Mouse (Mus musculus): Measurements from ENCODE around the gene Crocc2. TPM values are rescaled to one million over a fixed set of nuclear protein-coding genes. Genes with fewer than 3 reads are reported as not detected.

The Crocc2 gene
- polyA plus RNA-seq, 1 experiment from 2014 or later = 3.7 TPM

- Histone ChIP-seq H3K4me1 (ENCODE audit: insufficient read depth) (no peaks in the 10 kb centered on the region), H3K9ac (no peak overlapping the region), H3K36me3 (ENCODE audit: insufficient read depth) (peaks cover 15% of the 10 kb centered on the region; the same call in 1 of the 2 replicates), H3K4me2 (no peak overlapping the region), H3K9me3 (ENCODE audit: low read depth, low read length) (no peaks in the 10 kb centered on the region), H3K27me3 (ENCODE audit: insufficient read depth, low read length) (no peaks in the 10 kb centered on the region), H3K27ac (ENCODE audit: low read depth) (no peak overlapping the region), H3K4me3 (ENCODE audit: low read depth, low read length) (no peak overlapping the region)
- DNase-seq (no peak), ATAC-seq (ENCODE audit: insufficient read depth) (no peak)
- WGBS = 76% methylated on average over 2 of the region's 2 CpGs
- TF ChIP-seq CTCF (IDR thresholded peaks at IDR 0.05; ENCODE audit: low read depth) = no peak
Observed at GRCm38 (mm10) chr1:93268246-93268645, 99.7 kb downstream of the Crocc2 start.

DNA sequence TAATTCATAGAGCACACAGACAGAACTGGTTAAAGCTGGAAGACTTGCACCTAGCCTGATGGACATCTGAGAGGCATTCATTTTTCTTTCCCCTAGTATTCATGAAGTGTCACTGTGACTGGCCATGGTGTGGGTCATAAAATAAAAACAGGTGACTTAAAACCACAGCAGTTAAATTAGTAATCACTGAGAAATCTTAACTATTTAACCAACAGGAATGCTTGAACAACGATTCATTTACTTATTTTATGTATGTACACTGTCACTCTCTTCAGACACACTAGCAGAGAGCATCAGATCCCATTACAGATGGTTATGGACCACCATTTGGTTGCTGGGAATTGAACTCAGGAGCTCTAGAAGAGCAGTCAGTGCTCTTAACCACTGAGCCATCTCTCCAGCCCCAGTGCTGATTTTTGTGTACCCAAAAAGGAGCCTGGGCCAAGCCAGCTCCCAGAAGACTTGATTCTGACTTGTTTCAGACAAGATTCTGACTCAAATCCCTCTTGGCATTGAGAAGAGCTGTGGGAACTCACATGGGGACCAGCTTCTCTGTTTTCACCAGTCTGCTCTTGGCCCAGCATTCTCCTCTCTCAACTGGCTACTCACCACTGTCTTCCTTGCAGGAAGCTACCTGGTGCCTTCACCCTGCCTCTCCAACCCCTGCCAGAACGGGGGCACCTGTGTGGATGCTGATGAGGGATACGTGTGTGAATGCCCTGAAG is 102.2 kb downstream of the Crocc2 start:
- no peak for ATAC-seq (ENCODE audit: insufficient read depth)
- Histone ChIP-seq H3K4me1 (ENCODE audit: insufficient read depth) (no peaks in the 10 kb centered on the region), H3K9ac (no peak overlapping the region), H3K36me3 (ENCODE audit: insufficient read depth) (peaks cover 33% of the 10 kb centered on the region), H3K27ac (ENCODE audit: low read depth) (no peak overlapping the region), H3K9me3 (ENCODE audit: low read depth, low read length) (no peaks in the 10 kb centered on the region), H3K27me3 (ENCODE audit: insufficient read depth, low read length) (no peaks in the 10 kb centered on the region), H3K4me3 (ENCODE audit: low read depth, low read length) (no peak overlapping the region), H3K4me2 (no peak overlapping the region)
- WGBS = 69% methylated on average over 3 of the region's 3 CpGs
- no peak for DNase-seq
- TF ChIP-seq CTCF (IDR thresholded peaks at IDR 0.05; ENCODE audit: low read depth) = no peak

DNA sequence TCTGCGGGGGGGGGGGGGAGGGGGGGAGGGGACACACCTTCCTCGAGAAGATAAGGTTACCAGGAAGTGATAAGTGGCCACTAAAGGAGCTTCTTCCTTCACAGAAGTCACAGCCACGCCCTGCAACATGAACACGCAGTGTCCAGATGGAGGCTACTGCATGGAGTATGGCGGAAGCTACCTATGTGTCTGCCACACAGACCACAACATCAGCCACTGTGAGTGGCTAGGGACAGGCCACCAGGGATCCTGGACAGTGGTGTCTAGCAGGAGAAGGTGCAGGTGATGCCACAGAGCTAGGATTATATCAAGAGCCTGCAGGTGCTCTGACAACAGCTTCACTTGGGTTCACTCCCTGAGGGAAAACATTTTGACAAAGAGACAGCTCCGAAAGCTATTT is 103.2 kb downstream of the Crocc2 start:
- no peak for TF ChIP-seq CTCF (IDR thresholded peaks at IDR 0.05; ENCODE audit: low read depth)
- no peak overlapping the region for H3K4me3 ChIP-seq (ENCODE audit: low read depth, low read length)
- H3K9me3 ChIP-seq (ENCODE audit: low read depth, low read length) = no peaks in the 10 kb centered on the region
- no peaks in the 10 kb centered on the region for H3K4me1 ChIP-seq (ENCODE audit: insufficient read depth)
- peaks cover 36% of the 10 kb centered on the region for H3K36me3 ChIP-seq (ENCODE audit: insufficient read depth)
- H3K27ac ChIP-seq (ENCODE audit: low read depth) = no peak overlapping the region
- ATAC-seq (ENCODE audit: insufficient read depth) (no peak), DNase-seq (no peak)
- H3K4me2 ChIP-seq = no peak overlapping the region
- 60% methylated on average over 6 of the region's 6 CpGs for whole genome bisulfite sequencing
- H3K9ac ChIP-seq = no peak overlapping the region
- no peaks in the 10 kb centered on the region for H3K27me3 ChIP-seq (ENCODE audit: insufficient read depth, low read length)

DNA sequence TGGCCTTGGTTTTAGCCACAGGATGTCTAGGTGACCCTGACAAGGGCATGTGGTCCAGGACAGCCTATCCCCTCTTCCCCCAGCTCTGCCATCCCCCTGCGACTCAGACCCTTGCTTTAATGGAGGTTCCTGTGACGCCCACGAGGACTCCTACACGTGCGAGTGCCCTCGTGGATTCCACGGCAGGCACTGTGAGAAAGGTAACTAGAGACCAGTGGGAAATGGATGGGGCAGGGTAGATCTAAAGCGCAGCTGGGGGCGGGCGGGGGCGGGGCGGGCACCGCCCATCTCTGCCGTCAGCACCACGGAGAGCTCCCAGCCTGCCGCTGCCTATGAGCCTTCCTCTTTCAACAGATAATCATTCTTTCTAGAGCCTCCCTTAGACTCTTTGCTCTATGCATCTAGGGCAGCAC is 103.9 kb downstream of the Crocc2 start:
- 4% methylated on average over 16 of the region's 16 CpGs for WGBS
- Histone ChIP-seq H3K4me3 (ENCODE audit: low read depth, low read length) (no peak overlapping the region), H3K4me1 (ENCODE audit: insufficient read depth) (no peaks in the 10 kb centered on the region), H3K9me3 (ENCODE audit: low read depth, low read length) (no peaks in the 10 kb centered on the region), H3K9ac (no peak overlapping the region), H3K27ac (ENCODE audit: low read depth) (no peak overlapping the region), H3K4me2 (no peak overlapping the region), H3K36me3 (ENCODE audit: insufficient read depth) (peaks cover 37% of the 10 kb centered on the region), H3K27me3 (ENCODE audit: insufficient read depth, low read length) (no peaks in the 10 kb centered on the region)
- no peak for TF ChIP-seq CTCF (IDR thresholded peaks at IDR 0.05; ENCODE audit: low read depth)
- DNase-seq (peak; percentile 81), ATAC-seq (ENCODE audit: insufficient read depth) (peak; percentile 53; the same call in 1 of the 2 replicates)

- ATAC-seq (ENCODE audit: insufficient read depth) = no peak
Observed at GRCm38 (mm10) chr1:93275561-93275960, 107.0 kb downstream of the Crocc2 start.

GRCm38 (mm10) chr1:93277041-93277440 is 108.5 kb downstream of the Crocc2 start:
- Histone ChIP-seq H3K27ac (ENCODE audit: low read depth) (no peak overlapping the region), H3K4me1 (ENCODE audit: insufficient read depth) (no peaks in the 10 kb centered on the region), H3K27me3 (ENCODE audit: insufficient read depth, low read length) (no peaks in the 10 kb centered on the region), H3K9me3 (ENCODE audit: low read depth, low read length) (no peaks in the 10 kb centered on the region), H3K4me2 (no peak overlapping the region), H3K4me3 (ENCODE audit: low read depth, low read length) (no peak overlapping the region), H3K9ac (no peak overlapping the region), H3K36me3 (ENCODE audit: insufficient read depth) (peaks cover 35% of the 10 kb centered on the region)
- WGBS = 68% methylated on average over 7 of the region's 7 CpGs
- TF ChIP-seq CTCF (IDR thresholded peaks at IDR 0.05; ENCODE audit: low read depth) = no peak
- ATAC-seq (ENCODE audit: insufficient read depth) = no peak
- no peak for DNase-seq

More at GRCm38 (mm10) chr1:93275561-93275960, 107.0 kb downstream of the Crocc2 start:
- DNase-seq = no peak
- WGBS = 74% methylated on average over 6 of the region's 6 CpGs
- Histone ChIP-seq H3K4me3 (ENCODE audit: low read depth, low read length) (no peak overlapping the region), H3K27ac (ENCODE audit: low read depth) (no peak overlapping the region), H3K4me1 (ENCODE audit: insufficient read depth) (no peaks in the 10 kb centered on the region), H3K36me3 (ENCODE audit: insufficient read depth) (peaks cover 37% of the 10 kb centered on the region), H3K27me3 (ENCODE audit: insufficient read depth, low read length) (no peaks in the 10 kb centered on the region), H3K4me2 (no peak overlapping the region), H3K9me3 (ENCODE audit: low read depth, low read length) (no peaks in the 10 kb centered on the region), H3K9ac (no peak overlapping the region)
- no peak for TF ChIP-seq CTCF (IDR thresholded peaks at IDR 0.05; ENCODE audit: low read depth)

Small RNAs within 50 kb of the gene (microRNA-seq; reads per million reads assigned to microRNA genes)
- 0.95 reads per million for gene Mir6901 (ENCODE audit: borderline number of aligned reads)

Other genes starting within 250 kb of the Crocc2 start
- gene Capn10, start 234.3 kb upstream of the Crocc2 start, polyA plus RNA-seq (2014; fragmentation: Nextera tagmentation; extraction: Ambion mirVana) = 22.2 and 26.8 TPM in 2 replicates
- 0.19 and 0.50 TPM in 2 replicates for gene Gpr35, start 217.9 kb upstream of the Crocc2 start, polyA plus RNA-seq (2014; fragmentation: Nextera tagmentation; extraction: Ambion mirVana)
- gene Aqp12, start 162.4 kb upstream of the Crocc2 start, polyA plus RNA-seq (2014; fragmentation: Nextera tagmentation; extraction: Ambion mirVana) = not detected in 2 replicates
- 8.6 and 11.2 TPM in 2 replicates for gene Kif1a, start 66.8 kb upstream of the Crocc2 start, polyA plus RNA-seq (2014; fragmentation: Nextera tagmentation; extraction: Ambion mirVana)
- 0.27 TPM in 1 of 2 replicates, not detected in the other for gene Agxt, start 33.5 kb upstream of the Crocc2 start, polyA plus RNA-seq (2014; fragmentation: Nextera tagmentation; extraction: Ambion mirVana)
- 9.5 TPM in 2 replicates for gene 2310007B03Rik, start 7.8 kb upstream of the Crocc2 start, polyA plus RNA-seq (2014; fragmentation: Nextera tagmentation; extraction: Ambion mirVana)
- 27.8 and 30.1 TPM in 2 replicates for gene Sned1, start 67.1 kb downstream of the Crocc2 start, polyA plus RNA-seq (2014; fragmentation: Nextera tagmentation; extraction: Ambion mirVana)
- 27.1 and 28.2 TPM in 2 replicates for gene Mterf4, start 137.2 kb downstream of the Crocc2 start, polyA plus RNA-seq (2014; fragmentation: Nextera tagmentation; extraction: Ambion mirVana)
- gene Ppp1r7, start 174.1 kb downstream of the Crocc2 start, polyA plus RNA-seq (2014; fragmentation: Nextera tagmentation; extraction: Ambion mirVana) = 69.5 and 76.5 TPM in 2 replicates
- 20.0 and 20.9 TPM in 2 replicates for gene Pask, start 174.8 kb downstream of the Crocc2 start, polyA plus RNA-seq (2014; fragmentation: Nextera tagmentation; extraction: Ambion mirVana)
- gene Ano7, start 205.2 kb downstream of the Crocc2 start, polyA plus RNA-seq (2014; fragmentation: Nextera tagmentation; extraction: Ambion mirVana) = 0.08 and 0.51 TPM in 2 replicates

Data from lung, embryonic 14.5 days (tissue).